Mouse (Mus musculus): ENCODE data around the gene Defa30.
"Not testable (repeated sequence)": the region's sequence is repeated elsewhere in the genome, so short reads cannot be mapped to it uniquely, and the experiment has no call there.

The Defa30 gene

DNA sequence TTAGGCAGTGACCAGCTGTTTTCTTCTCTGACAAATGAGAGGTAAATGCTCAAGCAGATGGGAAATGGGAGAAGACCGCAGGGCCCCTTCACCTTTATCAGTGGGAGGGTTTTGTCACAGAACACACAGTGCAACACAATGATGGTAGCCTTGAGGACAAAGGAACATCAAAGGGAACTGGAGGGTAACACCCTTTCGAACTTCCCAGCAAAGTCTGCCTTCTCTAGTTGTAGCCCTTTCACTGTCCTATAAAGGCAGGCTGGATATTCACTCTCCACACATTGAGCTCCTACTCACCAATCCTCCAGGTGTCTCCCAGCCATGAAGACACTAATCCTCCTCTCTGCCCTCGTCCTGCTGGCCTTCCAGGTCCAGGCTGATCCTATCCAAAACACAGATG is at the start of gene Defa30:
TSS of gene Defa30 (plus strand) at position 301 of the 400 bp plus-strand sequence.
- not testable (repeated sequence) for DNase-seq (ENCODE audit: inconsistent age in 2 of 2, low spot score in 1 of 2)

DNA sequence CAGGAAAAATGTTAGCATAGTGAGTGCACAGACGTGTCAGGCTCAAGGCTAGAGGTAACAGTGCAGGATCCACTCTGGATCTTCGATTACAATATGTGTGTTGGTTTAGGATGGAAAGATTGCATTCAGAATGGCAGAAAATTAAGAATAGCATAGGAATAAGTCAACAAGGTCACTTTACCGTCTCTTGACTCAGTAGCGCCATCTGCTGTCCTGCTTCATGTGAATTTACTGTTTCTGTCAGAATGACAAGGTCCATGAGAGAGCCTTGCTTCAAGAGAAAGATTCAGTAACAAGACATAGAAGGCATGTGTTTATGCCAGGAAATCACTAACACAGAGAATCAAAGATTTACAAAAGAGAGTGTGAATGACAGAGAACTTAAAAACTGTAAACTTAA is 41.3 kb upstream of the Defa30 start:
- DNase-seq (ENCODE audit: inconsistent age in 2 of 2, low spot score in 1 of 2): peak; percentile 19 to 65

- not testable (repeated sequence) for DNase-seq (ENCODE audit: inconsistent age in 2 of 2, low spot score in 1 of 2)
Observed at GRCm38 (mm10) chr8:21095950-21096349, 38.5 kb upstream of the Defa30 start, which contains the start of gene Gm14851. TSS of gene Gm14851 (minus strand) at chr8:21096050.

GRCm38 (mm10) chr8:21161977-21162376 is 27.5 kb downstream of the Defa30 start, which contains the start of gene Defa22:
TSS of gene Defa22 (plus strand) at chr8:21162277.
- not testable (repeated sequence) for DNase-seq (ENCODE audit: inconsistent age in 2 of 2, low spot score in 1 of 2)

Measured in adrenal gland, adult (tissue).